Mouse (Mus musculus) bone marrow, adult 2 months (tissue): Measurements from ENCODE around the gene Kif24. TPM values are rescaled to one million over a fixed set of nuclear protein-coding genes. Genes with fewer than 3 reads are reported as not detected.

Experiments used
- H3K27ac ChIP-seq: fragments of 200-500 bp; 2 replicates; pipeline ENCODE4 v1.5.1; 2012; ENCODE audit warnings: low read depth, mild to moderate bottlenecking, control low read depth, inconsistent platforms, low read length; ENCODE audit not compliant: control insufficient read depth, poor library complexity, insufficient read depth
- H3K4me1 ChIP-seq: fragments of 200-500 bp; 2 replicates; pipeline ENCODE4 v1.6.1; 2011; ENCODE audit warnings: low read length; ENCODE audit not compliant: control insufficient read depth, insufficient read depth
- H3K4me3 ChIP-seq: fragments of 200-500 bp; replicated peaks from 2 replicates; pipeline ENCODE3; 2011; ENCODE audit warnings: mild to moderate bottlenecking, low read depth, low read length, control low read depth; ENCODE audit not compliant: control insufficient read depth
- CTCF ChIP-seq: fragments of 200-500 bp; IDR thresholded peaks from 2 replicates; pipeline ENCODE4 v1.5.1; 2011; ENCODE audit warnings: low read length, control low read depth; ENCODE audit not compliant: control insufficient read depth, insufficient read depth
- POLR2A ChIP-seq: fragments of 200-500 bp; IDR thresholded peaks from 2 replicates; pipeline ENCODE4 v1.6.1; 2011; ENCODE audit warnings: low read depth, mild to moderate bottlenecking, control low read depth, low read length, borderline replicate concordance; ENCODE audit not compliant: control insufficient read depth
- WGBS: fragments of 180-500 bp; shearing (Covaris S2); methylation state at CpG from one replicate; pipeline ENCODE4 v1.1.7; 2018; 5-methylcytosine and 5-hydroxymethylcytosine counted together
- polyA plus RNA-seq: library from polyadenylated mRNA; stranded (reverse); fragments of >200 nt; gene quantifications from 2 replicates; pipeline ENCODE4 v1.2.4, GENCODE M21; 2011; ENCODE audit warnings: low replicate concordance; ENCODE audit not compliant: missing spikeins, insufficient read depth, insufficient read length

Gene Kif24
- polyA plus RNA-seq, 1 experiment = 17.6 TPM

- H3K4me1 ChIP-seq = peaks cover 2% of the 10 kb centered on the region; the same call in 1 of the 2 replicates
- H3K27ac ChIP-seq = no peak overlapping the region
- H3K4me3 ChIP-seq = no peak overlapping the region
- TF ChIP-seq CTCF (no peak), POLR2A (no peak)
- 96% methylated on average over 1 of the region's 1 CpGs for WGBS
Observed at GRCm38 (mm10) chr4:41460690-41461089, 4.0 kb downstream of the Kif24 start.

- no peaks in the 10 kb centered on the region for H3K4me1 ChIP-seq
- no peak overlapping the region for H3K27ac ChIP-seq
- WGBS = 94% methylated on average over 3 of the region's 3 CpGs
- TF ChIP-seq POLR2A (no peak), CTCF (no peak)
- no peak overlapping the region for H3K4me3 ChIP-seq
Observed at GRCm38 (mm10) chr4:41447595-41447994, 17.1 kb downstream of the Kif24 start.

GRCm38 (mm10) chr4:41442790-41443302 lies 21.8 kb downstream of the Kif24 start:
- no peak for TF ChIP-seq CTCF
- TF ChIP-seq POLR2A = no peak
- H3K4me3 ChIP-seq = no peak overlapping the region
- H3K27ac ChIP-seq = no peak overlapping the region
- H3K4me1 ChIP-seq = no peaks in the 10 kb centered on the region
- 38% methylated on average over 4 of the region's 4 CpGs for WGBS

- no peak overlapping the region for H3K27ac ChIP-seq
- 83% methylated on average over 5 of the region's 5 CpGs for WGBS
- TF ChIP-seq CTCF (no peak), POLR2A (no peak)
- no peaks in the 10 kb centered on the region for H3K4me1 ChIP-seq
- H3K4me3 ChIP-seq = no peak overlapping the region
Observed at GRCm38 (mm10) chr4:41438931-41439330, 25.8 kb downstream of the Kif24 start.

- Histone ChIP-seq H3K4me3 (no peak overlapping the region), H3K4me1 (no peaks in the 10 kb centered on the region), H3K27ac (no peak overlapping the region)
- TF ChIP-seq POLR2A (no peak), CTCF (no peak)
Observed at GRCm38 (mm10) chr4:41416966-41417365, 47.7 kb downstream of the Kif24 start.

- TF ChIP-seq POLR2A (no peak), CTCF (no peak)
- no peak overlapping the region for H3K4me3 ChIP-seq
- H3K27ac ChIP-seq = no peak overlapping the region
- no peaks in the 10 kb centered on the region for H3K4me1 ChIP-seq
- WGBS = 91% methylated on average over 1 of the region's 1 CpGs
Observed at GRCm38 (mm10) chr4:41409341-41409740, 55.3 kb downstream of the Kif24 start.

- WGBS = 78% methylated on average over 2 of the region's 2 CpGs
- H3K4me3 ChIP-seq = no peak overlapping the region
- no peaks in the 10 kb centered on the region for H3K4me1 ChIP-seq
- no peak overlapping the region for H3K27ac ChIP-seq
- TF ChIP-seq POLR2A (no peak), CTCF (no peak)
Observed at GRCm38 (mm10) chr4:41407353-41407752, 57.3 kb downstream of the Kif24 start.

- TF ChIP-seq POLR2A (no peak), CTCF (no peak)
- 91% methylated on average over 9 of the region's 9 CpGs for WGBS
- Histone ChIP-seq H3K4me1 (no peaks in the 10 kb centered on the region), H3K27ac (no peak overlapping the region), H3K4me3 (no peak overlapping the region)
Observed at GRCm38 (mm10) chr4:41406597-41406996, 58.1 kb downstream of the Kif24 start.

- 74% methylated on average over 5 of the region's 5 CpGs for WGBS
- TF ChIP-seq CTCF (no peak), POLR2A (no peak)
- Histone ChIP-seq H3K4me3 (no peak overlapping the region), H3K27ac (no peak overlapping the region), H3K4me1 (no peaks in the 10 kb centered on the region)
Observed at GRCm38 (mm10) chr4:41401573-41401972, 63.1 kb downstream of the Kif24 start.
